16 mouse cellular contexts compared by ENCODE assay signal in the genomic region with DNA sequence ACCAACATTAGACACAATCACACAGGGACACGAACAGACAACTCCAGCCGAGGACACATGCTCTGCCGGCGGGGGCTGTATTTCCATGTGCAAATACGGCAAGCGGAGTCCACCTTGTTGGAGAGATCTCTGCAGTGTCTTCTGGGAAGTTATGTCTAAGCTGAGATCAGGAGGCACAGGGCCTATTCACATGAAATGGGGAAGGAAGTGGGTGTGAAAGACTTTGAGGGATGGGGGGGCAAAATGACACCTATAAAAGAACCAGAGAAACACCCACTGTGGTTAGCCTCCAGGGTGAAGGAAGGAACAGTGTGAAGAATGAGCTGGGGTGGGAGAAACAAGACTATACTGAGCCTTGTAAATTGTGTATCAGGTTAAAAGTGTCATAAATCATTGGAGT. TPM values are rescaled to one million over a fixed set of nuclear protein-coding genes. Genes with fewer than 3 reads are reported as not detected.
DNase-seq lines count a peak whose midpoint lies in the region; ATAC-seq lines count a peak whose summit lies in the region.
"Had no signal": no experiment of that assay in that cellular context is flagged by ENCODE, and none has a peak within 500 bp of the region (broad histone marks: within the 10 kb centered on the region; RNA-seq: fewer than 3 reads in every experiment).

No protein-coding gene starts in this region.

- DNase-seq in heart, embryonic 10.5 days (ENCODE audit: low spot score) = no peak
- DNase-seq in B cell, adult 2 months = peak; percentile 40 to 52
- DNase-seq in embryonic facial prominence, embryonic 10.5 days (ENCODE audit: low spot score) = no peak
- DNase-seq in cerebellum, adult 11-12 months = no peak
- no peak for DNase-seq in adrenal gland, adult 8-10 months
- DNase-seq: cerebellum, adult 8-10 months; kidney, adult 18-20 months; kidney, postnatal 4 days; right cerebral cortex, postnatal 25 days had no signal

- H3K4me3 ChIP-seq in heart, embryonic 10.5 days = no peak overlapping the region
- no peak overlapping the region for H3K4me3 ChIP-seq in heart, embryonic 12.5 days
- H3K4me3 ChIP-seq in embryonic facial prominence, embryonic 10.5 days = no peak overlapping the region
- H3K4me3 ChIP-seq: forebrain, embryonic 10.5 days; limb, embryonic 12.5 days had no signal

- WGBS in heart, embryonic 10.5 days = 84% methylated on average over 6 of the region's 6 CpGs
- WGBS in heart, embryonic 12.5 days = 81% methylated on average over 6 of the region's 6 CpGs
- WGBS in embryonic facial prominence, embryonic 10.5 days = 88% methylated on average over 6 of the region's 6 CpGs

- no peaks in the 10 kb centered on the region for H3K36me3 ChIP-seq in heart, embryonic 10.5 days
- no peaks in the 10 kb centered on the region for H3K36me3 ChIP-seq in heart, embryonic 12.5 days
- no peaks in the 10 kb centered on the region for H3K36me3 ChIP-seq in embryonic facial prominence, embryonic 10.5 days (replicated peaks)
- H3K36me3 ChIP-seq: forebrain, embryonic 10.5 days; limb, embryonic 12.5 days had no signal

- H3K27ac ChIP-seq in heart, embryonic 10.5 days = 0 out of 2 replicates have a peak overlapping the region, but pooled peaks have one; percentile 0
- no peak overlapping the region for H3K27ac ChIP-seq in heart, embryonic 12.5 days (ENCODE audit: poor library complexity, severe bottlenecking)
- H3K27ac ChIP-seq in embryonic facial prominence, embryonic 10.5 days (replicated peaks) = no peak overlapping the region
- H3K27ac ChIP-seq: forebrain, embryonic 10.5 days; limb, embryonic 12.5 days; macrophage had no signal

- no peak overlapping the region for H3K4me2 ChIP-seq in heart, embryonic 12.5 days
- H3K4me2 ChIP-seq: limb, embryonic 12.5 days had no signal

- peaks cover 7% of the 10 kb centered on the region for H3K4me1 ChIP-seq in heart, embryonic 10.5 days
- peaks cover 7% of the 10 kb centered on the region for H3K4me1 ChIP-seq in heart, embryonic 12.5 days (replicated peaks)
- H3K4me1 ChIP-seq in embryonic facial prominence, embryonic 10.5 days = peaks cover 13% of the 10 kb centered on the region

- H3K9ac ChIP-seq in heart, embryonic 12.5 days = no peak overlapping the region
- H3K9ac ChIP-seq: limb, embryonic 12.5 days had no signal

- ATAC-seq in heart, embryonic 12.5 days (ENCODE audit: insufficient number of reproducible peaks, low FRiP score) = no peak
- peak; percentile 66 to 81 for ATAC-seq in hematopoietic stem cell, adult 5-6 weeks (replicated peaks in 1 of 2; ENCODE audit: insufficient read depth in 1 of 2, low FRiP score in 2 of 2, low TSS enrichment in 1 of 2, low read depth in 1 of 2, poor library complexity in 2 of 2, severe bottlenecking in 2 of 2)
- ATAC-seq in monocyte, adult 5-6 weeks (replicated peaks; ENCODE audit: insufficient number of reproducible peaks, low FRiP score, low TSS enrichment, poor library complexity, severe bottlenecking) = peak; percentile 53
- ATAC-seq: Patski had no signal

- no peaks in the 10 kb centered on the region for H3K27me3 ChIP-seq in heart, embryonic 10.5 days (ENCODE audit: insufficient read depth, poor library complexity, severe bottlenecking)
- H3K27me3 ChIP-seq in heart, embryonic 12.5 days (replicated peaks) = no peaks in the 10 kb centered on the region
- H3K27me3 ChIP-seq in embryonic facial prominence, embryonic 10.5 days (replicated peaks; ENCODE audit: low read depth, poor library complexity, severe bottlenecking) = 0 out of 2 replicates have a peak, but pooled peaks cover 5% of the 10 kb centered on the region
- H3K27me3 ChIP-seq: limb, embryonic 12.5 days; Patski had no signal

- H3K9me3 ChIP-seq in heart, embryonic 10.5 days = no peaks in the 10 kb centered on the region
- H3K9me3 ChIP-seq in heart, embryonic 12.5 days (replicated peaks) = no peaks in the 10 kb centered on the region
- H3K9me3 ChIP-seq in embryonic facial prominence, embryonic 10.5 days = no peaks in the 10 kb centered on the region
- H3K9me3 ChIP-seq: forebrain, embryonic 10.5 days; limb, embryonic 12.5 days had no signal

RNA-seq across cellular contexts. Expression of gene Aqp9, which starts 3.4 kb away (rescaled TPM):
- 0.31 TPM in 1 of 2 replicates, not detected in the other for polyA plus RNA-seq in heart, embryonic 10.5 days (2016; fragmentation: Nextera tagmentation; extraction: Ambion mirVana)
- polyA plus RNA-seq in heart, embryonic 12.5 days (2016; fragmentation: Nextera tagmentation; extraction: Ambion mirVana) = 0.18 TPM in 1 of 2 replicates, not detected in the other
- total RNA-seq in hematopoietic stem cell, adult 5-6 weeks (2017) = 24.3 and 25.1 TPM in 2 replicates
- 13.4 to 39.6 TPM (median 30.9 TPM) in 3 replicates for total RNA-seq in monocyte, adult 5-6 weeks (2017)
- 0.16 TPM in 1 of 2 replicates, not detected in the other for polyA plus RNA-seq in embryonic facial prominence, embryonic 10.5 days (2016; fragmentation: Nextera tagmentation; extraction: Ambion mirVana)
- 1 to 10 TPM in 1 of 4 experiments, under 1 TPM in 2, not detected in 1; 0.35 to 1.2 (median 0.74) TPM for total RNA-seq in adrenal gland, adult 8-10 months (2022)
- polyA plus RNA-seq: forebrain, embryonic 10.5 days had no signal

RNA-seq across cellular contexts. Expression of gene Aldh1a2, which starts 50.5 kb away (rescaled TPM):
- polyA plus RNA-seq in heart, embryonic 10.5 days (2016; fragmentation: Nextera tagmentation; extraction: Ambion mirVana) = 21.5 and 33.3 TPM in 2 replicates
- 34.9 and 35.6 TPM in 2 replicates for polyA plus RNA-seq in heart, embryonic 12.5 days (2016; fragmentation: Nextera tagmentation; extraction: Ambion mirVana)
- total RNA-seq in hematopoietic stem cell, adult 5-6 weeks (2017) = 1.2 TPM in 1 of 2 replicates, not detected in the other
- total RNA-seq in monocyte, adult 5-6 weeks (2017) = 2.6 to 3.9 TPM (median 2.6 TPM) in 3 replicates
- polyA plus RNA-seq in embryonic facial prominence, embryonic 10.5 days (2016; fragmentation: Nextera tagmentation; extraction: Ambion mirVana) = 4.1 and 7.6 TPM in 2 replicates
- 10 to 100 TPM; 53.9 to 84.0 (median 63.2) TPM for total RNA-seq in adrenal gland, adult 8-10 months (2022)

Comparison
In these comparisons a context has a peak if more than half of its experiments do, and no peak if none do; other contexts are left out.
1. DNase-seq: peak in B cell, adult 2 months (2 of 2); none in heart, embryonic 10.5 days (single experiment), embryonic facial prominence, embryonic 10.5 days (single experiment), cerebellum, adult 11-12 months (single experiment) and adrenal gland, adult 8-10 months (single experiment).
2. RNA of gene Aldh1a2, which starts 50.5 kb away (total RNA-seq): 53.9 to 84.0 TPM in adrenal gland, adult 8-10 months; 2.6 to 3.9 TPM in monocyte, adult 5-6 weeks and 1.2 TPM in hematopoietic stem cell, adult 5-6 weeks; every median in the first group is over 10 times any median in the second.